Mouse (Mus musculus): Measurements from ENCODE around the gene Csmd2. TPM values are rescaled to one million over a fixed set of nuclear protein-coding genes. Genes with fewer than 3 reads are reported as not detected.
"Not testable (repeated sequence)": the region's sequence is repeated elsewhere in the genome, so short reads cannot be mapped to it uniquely, and the experiment has no call there.

The Csmd2 gene
- polyA plus RNA-seq, 1 experiment from 2014 or later, result not detected

GRCm38 (mm10) chr4:127989347-127989995 is 1.8 kb downstream of the Csmd2 start:
- Histone ChIP-seq H3K4me3 (ENCODE audit: inconsistent target) (no peak overlapping the region), H3K27ac (no peak overlapping the region), H3K36me3 (ENCODE audit: inconsistent target) (no peaks in the 10 kb centered on the region), H3K79me2 (ENCODE audit: inconsistent target) (no peaks in the 10 kb centered on the region)
- 15% methylated on average over 18 of the region's 18 CpGs for WGBS (ENCODE audit: missing documents)

DNA sequence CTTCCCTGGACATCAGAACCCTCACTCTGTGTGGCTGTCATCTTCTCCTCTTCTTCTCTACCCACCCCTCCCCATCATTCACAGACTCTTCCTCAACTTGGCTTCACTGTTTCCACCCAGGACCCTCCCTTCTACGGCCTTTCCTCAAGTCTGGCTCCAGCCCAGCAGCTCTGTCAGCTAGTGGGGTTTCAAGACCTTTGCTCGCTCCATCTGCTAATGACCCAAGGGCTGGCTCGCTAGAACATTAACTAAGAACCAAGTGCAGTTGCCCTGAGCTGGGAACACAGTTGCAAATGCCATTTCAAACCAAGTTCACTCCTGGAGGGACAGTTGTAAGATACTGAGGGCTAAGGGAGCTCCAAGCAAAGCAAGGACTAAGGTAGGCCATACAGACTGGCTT is 11.6 kb downstream of the Csmd2 start:
- Histone ChIP-seq H3K79me2 (ENCODE audit: inconsistent target) (no peaks in the 10 kb centered on the region), H3K27ac (no peak overlapping the region), H3K4me3 (ENCODE audit: inconsistent target) (no peak overlapping the region), H3K36me3 (ENCODE audit: inconsistent target) (no peaks in the 10 kb centered on the region)
- WGBS (ENCODE audit: missing documents), result 63% methylated on average over 3 of the region's 3 CpGs

DNA sequence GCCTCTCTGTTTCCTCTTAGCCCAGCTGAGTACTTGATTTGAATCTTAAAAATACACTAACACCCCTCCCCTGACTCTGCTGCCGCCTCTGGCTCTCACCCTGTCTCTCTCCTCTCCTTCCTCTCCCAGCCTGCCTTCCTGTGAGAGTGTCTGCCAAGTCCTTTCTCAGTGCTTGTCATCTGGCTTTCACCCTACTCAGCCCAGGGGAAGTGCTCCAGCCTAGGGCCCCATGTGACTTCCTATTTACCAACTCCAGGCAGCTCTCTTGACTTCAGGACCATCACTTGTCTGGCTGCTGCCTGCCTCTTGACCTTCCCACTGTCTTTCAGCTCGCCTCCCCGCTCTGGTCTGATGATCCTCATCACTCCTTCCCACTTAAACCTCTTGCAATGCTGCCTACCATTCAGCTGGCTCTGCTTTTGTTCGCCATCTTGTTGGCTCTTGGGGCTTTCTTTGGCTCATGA is 15.0 kb downstream of the Csmd2 start:
- H3K79me2 ChIP-seq (ENCODE audit: inconsistent target), result no peaks in the 10 kb centered on the region
- H3K36me3 ChIP-seq (ENCODE audit: inconsistent target), result no peaks in the 10 kb centered on the region
- H3K27ac ChIP-seq, result no peak overlapping the region
- WGBS (ENCODE audit: missing documents), result 60% methylated on average over 4 of the region's 4 CpGs
- no peak overlapping the region for H3K4me3 ChIP-seq (ENCODE audit: inconsistent target)

GRCm38 (mm10) chr4:128004797-128005452 is 17.3 kb downstream of the Csmd2 start:
- H3K79me2 ChIP-seq (ENCODE audit: inconsistent target), result no peaks in the 10 kb centered on the region
- no peak overlapping the region for H3K4me3 ChIP-seq (ENCODE audit: inconsistent target)
- WGBS (ENCODE audit: missing documents), result 62% methylated on average over 3 of the region's 3 CpGs
- H3K27ac ChIP-seq, result no peak overlapping the region
- no peaks in the 10 kb centered on the region for H3K36me3 ChIP-seq (ENCODE audit: inconsistent target)

GRCm38 (mm10) chr4:128019465-128019864 is 31.8 kb downstream of the Csmd2 start:
- 88% methylated on average over 2 of the region's 2 CpGs for WGBS (ENCODE audit: missing documents)
- H3K27ac ChIP-seq, result no peak overlapping the region
- no peaks in the 10 kb centered on the region for H3K36me3 ChIP-seq (ENCODE audit: inconsistent target)
- H3K4me3 ChIP-seq (ENCODE audit: inconsistent target), result no peak overlapping the region
- no peaks in the 10 kb centered on the region for H3K79me2 ChIP-seq (ENCODE audit: inconsistent target)

DNA sequence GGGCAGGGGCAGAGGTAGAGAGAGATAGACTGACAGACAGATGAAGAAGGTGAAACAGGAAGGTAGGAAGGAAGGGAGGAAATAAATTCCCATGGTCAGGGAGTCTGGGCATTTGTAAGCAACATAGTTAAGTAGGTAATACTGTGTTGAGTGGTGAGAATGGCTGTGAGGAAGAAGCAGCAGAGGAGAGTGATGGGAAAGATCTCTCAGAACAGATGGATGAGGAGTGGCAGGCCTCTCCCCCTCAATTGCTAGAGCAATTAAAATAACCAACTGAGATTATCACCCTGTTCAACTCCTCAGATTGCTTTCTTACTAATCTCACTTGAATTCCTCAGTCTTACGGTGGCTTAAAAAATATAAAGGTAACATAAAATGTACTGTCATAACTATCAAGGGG is 40.6 kb downstream of the Csmd2 start:
- 100% methylated on average over 1 of the region's 1 CpGs for WGBS (ENCODE audit: missing documents)
- H3K4me3 ChIP-seq (ENCODE audit: inconsistent target), result no peak overlapping the region
- no peaks in the 10 kb centered on the region for H3K79me2 ChIP-seq (ENCODE audit: inconsistent target)
- no peak overlapping the region for H3K27ac ChIP-seq
- no peaks in the 10 kb centered on the region for H3K36me3 ChIP-seq (ENCODE audit: inconsistent target)

DNA sequence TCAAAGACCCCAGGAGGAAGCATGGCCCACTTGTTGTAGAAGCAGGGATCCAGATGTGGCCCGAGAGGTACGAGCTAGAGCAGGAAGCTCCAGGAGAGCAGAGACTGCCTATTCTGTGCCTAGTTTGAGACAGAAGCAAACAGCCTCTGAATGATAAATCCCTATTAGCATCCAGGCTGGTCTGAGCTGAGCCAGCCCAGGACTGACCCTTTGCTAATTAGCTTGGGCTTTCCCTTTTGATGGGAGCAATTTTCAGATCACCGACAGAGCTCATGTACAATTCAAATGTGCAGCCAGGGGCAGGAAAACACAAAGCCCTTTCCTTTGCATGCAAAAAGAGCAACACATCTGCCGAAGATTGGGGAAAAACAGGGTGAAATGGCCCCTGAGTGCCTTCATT is 54.2 kb downstream of the Csmd2 start:
- no peaks in the 10 kb centered on the region for H3K36me3 ChIP-seq (ENCODE audit: inconsistent target)
- no peaks in the 10 kb centered on the region for H3K79me2 ChIP-seq (ENCODE audit: inconsistent target)
- 74% methylated on average over 4 of the region's 4 CpGs for WGBS (ENCODE audit: missing documents)
- H3K27ac ChIP-seq, result no peak overlapping the region
- H3K4me3 ChIP-seq (ENCODE audit: inconsistent target), result no peak overlapping the region

GRCm38 (mm10) chr4:128042626-128043025 is 55.0 kb downstream of the Csmd2 start:
- Histone ChIP-seq H3K4me3 (ENCODE audit: inconsistent target) (no peak overlapping the region), H3K27ac (no peak overlapping the region), H3K36me3 (ENCODE audit: inconsistent target) (no peaks in the 10 kb centered on the region), H3K79me2 (ENCODE audit: inconsistent target) (no peaks in the 10 kb centered on the region)
- WGBS (ENCODE audit: missing documents), result 37% methylated on average over 5 of the region's 5 CpGs

GRCm38 (mm10) chr4:128048716-128049115 is 61.1 kb downstream of the Csmd2 start:
- H3K27ac ChIP-seq, result no peak overlapping the region
- H3K79me2 ChIP-seq (ENCODE audit: inconsistent target), result no peaks in the 10 kb centered on the region
- H3K4me3 ChIP-seq (ENCODE audit: inconsistent target), result no peak overlapping the region
- 75% methylated on average over 1 of the region's 1 CpGs for WGBS (ENCODE audit: missing documents)
- no peaks in the 10 kb centered on the region for H3K36me3 ChIP-seq (ENCODE audit: inconsistent target)

GRCm38 (mm10) chr4:128052701-128053100 is 65.0 kb downstream of the Csmd2 start:
- H3K4me3 ChIP-seq (ENCODE audit: inconsistent target), result no peak overlapping the region
- H3K36me3 ChIP-seq (ENCODE audit: inconsistent target), result no peaks in the 10 kb centered on the region
- 76% methylated on average over 8 of the region's 8 CpGs for WGBS (ENCODE audit: missing documents)
- H3K27ac ChIP-seq, result no peak overlapping the region
- no peaks in the 10 kb centered on the region for H3K79me2 ChIP-seq (ENCODE audit: inconsistent target)

DNA sequence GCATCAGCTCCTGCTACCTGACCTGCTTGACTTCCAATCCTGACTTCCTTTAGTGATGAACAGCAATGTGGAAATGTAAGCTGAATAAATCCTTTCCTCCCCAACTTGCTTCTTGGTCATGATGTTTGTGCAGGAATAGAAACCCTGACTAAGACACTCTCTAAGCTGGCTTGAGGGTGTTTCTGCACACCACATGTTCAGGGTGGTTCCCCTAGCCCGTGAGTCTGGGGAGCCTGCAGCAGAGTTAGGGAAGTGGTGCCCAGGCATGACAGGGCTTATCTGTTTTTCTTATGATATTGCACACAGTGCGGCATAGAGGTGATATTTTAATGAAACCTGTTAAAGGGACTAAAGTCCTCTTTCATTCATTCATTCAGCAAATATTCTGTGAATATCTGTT is 73.6 kb downstream of the Csmd2 start:
- not testable (repeated sequence) for H3K36me3 ChIP-seq (ENCODE audit: inconsistent target); H3K79me2 ChIP-seq (ENCODE audit: inconsistent target); H3K27ac ChIP-seq; H3K4me3 ChIP-seq (ENCODE audit: inconsistent target)
- WGBS (ENCODE audit: missing documents), result 65% methylated on average over 2 of the region's 2 CpGs

DNA sequence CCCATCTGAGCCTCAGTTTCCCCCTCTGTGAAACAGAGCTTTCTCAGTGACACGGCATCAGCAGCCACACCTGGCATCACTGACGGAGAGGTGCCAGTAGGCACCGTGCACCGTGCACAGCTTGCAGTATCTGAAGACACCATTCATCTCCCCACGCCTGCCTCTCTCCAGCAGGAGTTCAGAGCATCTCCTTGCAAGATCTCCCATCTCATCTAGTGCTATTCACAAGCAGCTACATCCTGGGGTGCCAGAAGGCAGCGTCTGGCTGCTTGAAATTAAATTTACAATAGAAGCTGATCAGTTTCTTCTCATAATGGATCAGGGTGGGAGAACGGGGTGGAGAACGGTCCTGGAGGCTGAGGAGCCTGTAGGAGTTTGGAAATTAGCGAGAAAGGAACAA is 79.5 kb downstream of the Csmd2 start:
- H3K27ac ChIP-seq, result no peak overlapping the region
- 82% methylated on average over 9 of the region's 9 CpGs for WGBS (ENCODE audit: missing documents)

DNA sequence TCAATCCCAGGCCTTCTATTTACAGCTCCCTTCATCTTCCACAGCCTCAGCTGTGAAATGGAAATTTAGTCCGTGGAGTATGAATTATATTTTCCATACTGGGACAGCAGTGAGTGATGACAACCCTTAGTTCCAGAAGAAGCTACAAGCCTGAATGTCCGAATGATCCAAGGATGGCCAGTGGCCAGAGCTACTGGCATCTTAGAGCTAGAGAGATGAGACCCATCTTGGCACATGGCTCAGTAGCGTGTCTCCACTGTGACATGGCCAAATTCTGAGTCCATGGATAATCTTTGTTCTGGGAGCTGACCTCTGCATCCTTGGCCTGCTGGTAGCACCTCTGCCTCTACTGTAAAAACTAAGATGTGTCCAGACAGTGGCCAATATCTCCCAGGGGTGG is 96.8 kb downstream of the Csmd2 start:
- no peak overlapping the region for H3K27ac ChIP-seq
- H3K79me2 ChIP-seq (ENCODE audit: inconsistent target), result no peaks in the 10 kb centered on the region
- no peaks in the 10 kb centered on the region for H3K36me3 ChIP-seq (ENCODE audit: inconsistent target)
- H3K4me3 ChIP-seq (ENCODE audit: inconsistent target), result no peak overlapping the region
- WGBS (ENCODE audit: missing documents), result 94% methylated on average over 3 of the region's 3 CpGs

More for the DNA sequence above, 79.5 kb downstream of the Csmd2 start:
- Histone ChIP-seq H3K79me2 (ENCODE audit: inconsistent target) (no peaks in the 10 kb centered on the region), H3K36me3 (ENCODE audit: inconsistent target) (no peaks in the 10 kb centered on the region), H3K4me3 (ENCODE audit: inconsistent target) (no peak overlapping the region)

GRCm38 (mm10) chr4:128085096-128085495 is 97.4 kb downstream of the Csmd2 start:
- 52% methylated on average over 8 of the region's 8 CpGs for WGBS (ENCODE audit: missing documents)
- H3K27ac ChIP-seq, result no peak overlapping the region

DNA sequence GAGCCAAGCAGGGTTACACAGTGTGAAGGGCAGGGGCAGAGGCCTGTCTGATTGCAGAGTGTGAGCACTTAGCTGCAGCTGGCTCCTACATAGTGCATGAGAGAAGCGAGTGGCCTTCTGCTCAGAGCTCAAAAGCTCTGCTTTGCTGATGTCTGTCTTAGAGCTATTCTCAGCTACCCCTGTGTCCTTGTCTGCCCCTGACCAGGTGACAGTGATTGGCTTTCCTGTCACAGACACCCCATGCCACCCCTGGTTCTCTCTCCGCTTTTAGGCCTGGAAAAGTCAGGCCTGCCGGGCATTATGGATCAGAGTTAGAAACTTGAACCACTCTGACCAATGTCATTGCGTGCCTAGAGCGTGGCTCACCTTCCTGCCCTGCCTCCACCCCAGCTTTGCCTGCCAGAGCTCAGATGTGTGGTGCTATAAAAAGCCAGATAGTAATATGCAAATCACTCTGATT is 99.5 kb downstream of the Csmd2 start:
- no peak overlapping the region for H3K27ac ChIP-seq
- 84% methylated on average over 5 of the region's 5 CpGs for whole genome bisulfite sequencing (ENCODE audit: missing documents)
- no peak overlapping the region for H3K4me3 ChIP-seq (ENCODE audit: inconsistent target)
- H3K36me3 ChIP-seq (ENCODE audit: inconsistent target), result no peaks in the 10 kb centered on the region
- H3K79me2 ChIP-seq (ENCODE audit: inconsistent target), result no peaks in the 10 kb centered on the region

More at GRCm38 (mm10) chr4:128085096-128085495, 97.4 kb downstream of the Csmd2 start:
- Histone ChIP-seq H3K36me3 (ENCODE audit: inconsistent target) (no peaks in the 10 kb centered on the region), H3K4me3 (ENCODE audit: inconsistent target) (no peak overlapping the region), H3K79me2 (ENCODE audit: inconsistent target) (no peaks in the 10 kb centered on the region)

Measured in macrophage (primary cell).